Mouse (Mus musculus) liver, embryonic 14.5 days (tissue): ENCODE data around the gene Slc1a1. TPM values are rescaled to one million over a fixed set of nuclear protein-coding genes. Genes with fewer than 3 reads are reported as not detected.

Experiments used
- ATAC-seq: fragments of 200-750 bp; cut with Nextera tagmentation; 2 replicates; pipeline ENCODE4 v1.8.0; 2017; ENCODE audit warnings: moderate number of reproducible peaks, mild to moderate bottlenecking, moderate library complexity; ENCODE audit not compliant: insufficient read depth
- DNase-seq, 3 experiments: peaks; one replicate each; pipeline ENCODE4 v3.0.0-alpha.2; 2012 to 2013; ENCODE audit warnings: low read depth in 3 of 3, low spot score in 3 of 3
- H3K27ac ChIP-seq: fragments of 300-500 bp; sonication (generic); 2 replicates; pipeline ENCODE4 v1.5.1; 2014; ENCODE audit warnings: moderate library complexity, mild to moderate bottlenecking, control low read depth, inconsistent platforms
- H3K27me3 ChIP-seq: fragments of 300-500 bp; sonication (generic); 2 replicates; pipeline ENCODE4 v1.6.1; 2014; ENCODE audit warnings: mild to moderate bottlenecking, low read length, moderate library complexity; ENCODE audit not compliant: control insufficient read depth, insufficient read depth
- H3K36me3 ChIP-seq: fragments of 300-500 bp; sonication (generic); replicated peaks from 2 replicates; pipeline ENCODE4 v1.6.1; 2014; ENCODE audit warnings: low read depth; ENCODE audit not compliant: control insufficient read depth, insufficient read depth
- H3K4me1 ChIP-seq, 2 experiments: fragments of 200-500 bp in 1 of 2; fragments of 300-500 bp in 1 of 2; sonication (generic) in 1 of 2; replicated peaks; 2 replicates each; pipeline ENCODE4 v1.6.1; 2012 to 2014; ENCODE audit warnings: antibody characterized with exemption in 1 of 2, inconsistent platforms in 1 of 2, low read length in 1 of 2; ENCODE audit not compliant: control insufficient read depth in 2 of 2, insufficient read depth in 2 of 2
- H3K4me2 ChIP-seq: fragments of 300-500 bp; sonication (generic); 2 replicates; pipeline ENCODE4 v1.6.1; 2014; ENCODE audit warnings: low read depth, mild to moderate bottlenecking, control low read depth, moderate library complexity
- H3K4me3 ChIP-seq, 2 experiments: fragments of 200-500 bp in 1 of 2; fragments of 300-500 bp in 1 of 2; sonication (generic) in 1 of 2; 2 replicates each; pipeline ENCODE4 v1.5.1; 2012 to 2014; ENCODE audit warnings: low read depth in 2 of 2, low read length in 2 of 2, mild to moderate bottlenecking in 2 of 2, control low read depth in 1 of 2, inconsistent platforms in 1 of 2, moderate library complexity in 1 of 2; ENCODE audit not compliant: insufficient read depth in 1 of 2
- H3K9ac ChIP-seq: fragments of 300-500 bp; sonication (generic); replicated peaks from 2 replicates; pipeline ENCODE4 v1.6.1; 2014; ENCODE audit warnings: mild to moderate bottlenecking, control low read depth, moderate library complexity
- H3K9me3 ChIP-seq: fragments of 300-500 bp; sonication (generic); 2 replicates; pipeline ENCODE4 v1.6.1; 2016; ENCODE audit warnings: low read length, mixed read lengths; ENCODE audit not compliant: control insufficient read depth
- CTCF ChIP-seq: IDR thresholded peaks from 2 replicates; pipeline ENCODE4 v1.5.1; 2016; ENCODE audit warnings: antibody characterized with exemption, low read depth, control low read depth
- EP300 ChIP-seq: IDR thresholded peaks from 2 replicates; pipeline ENCODE4 v1.6.1; 2016; ENCODE audit warnings: antibody characterized with exemption, low read depth
- WGBS: fragments of 180-500 bp; shearing (Covaris S2); extraction: QIAGEN DNeasy Blood & Tissue Kit; methylation state at CpG from one replicate; pipeline ENCODE4 v1.1.7; 2014; ENCODE audit not compliant: insufficient replicate concordance; 5-methylcytosine and 5-hydroxymethylcytosine counted together
- polyA plus RNA-seq, 2 experiments: library from polyadenylated mRNA; depleted of rRNA in 1 of 2; stranded (reverse) in 1 of 2; unstranded in 1 of 2; fragments of >200 nt; fragmentation: Nextera tagmentation in 1 of 2; extraction: Ambion mirVana in 1 of 2; gene quantifications; 2 replicates each; pipeline versions ENCODE4 v1.2.1 to v1.2.3; 2012 to 2014

Slc1a1 gene
- polyA plus RNA-seq, 2 experiments = not detected

- TF ChIP-seq CTCF (no peak), EP300 (no peak)
- Histone ChIP-seq H3K27me3 (no peaks in the 10 kb centered on the region), H3K9me3 (no peaks in the 10 kb centered on the region), H3K4me2 (no peak overlapping the region), H3K4me3 (no peak overlapping the region), H3K27ac (no peak overlapping the region), H3K9ac (no peak overlapping the region), H3K4me1 (no peaks in the 10 kb centered on the region), H3K36me3 (no peaks in the 10 kb centered on the region)
- ATAC-seq (no peak), DNase-seq (no peak)
- WGBS = 73% methylated on average over 6 of the region's 6 CpGs
Observed at GRCm38 (mm10) chr19:28797611-28798010, 37.2 kb upstream of the Slc1a1 start.

- no peaks in the 10 kb centered on the region for H3K36me3 ChIP-seq
- no peaks in the 10 kb centered on the region for H3K27me3 ChIP-seq
- TF ChIP-seq CTCF (no peak), EP300 (no peak)
- no peak overlapping the region for H3K4me3 ChIP-seq
- DNase-seq (no peak), ATAC-seq (no peak)
- no peaks in the 10 kb centered on the region for H3K9me3 ChIP-seq
- 36% methylated on average over 6 of the region's 6 CpGs for WGBS
- H3K27ac ChIP-seq = no peak overlapping the region
- H3K9ac ChIP-seq = no peak overlapping the region
- H3K4me1 ChIP-seq = no peaks in the 10 kb centered on the region
- H3K4me2 ChIP-seq = no peak overlapping the region
Observed at GRCm38 (mm10) chr19:28800448-28800847, 34.4 kb upstream of the Slc1a1 start.

GRCm38 (mm10) chr19:28806276-28806675, 28.6 kb upstream of the Slc1a1 start:
- Histone ChIP-seq H3K27me3 (no peaks in the 10 kb centered on the region), H3K4me1 (no peaks in the 10 kb centered on the region), H3K27ac (no peak overlapping the region), H3K9me3 (no peaks in the 10 kb centered on the region), H3K36me3 (no peaks in the 10 kb centered on the region), H3K9ac (no peak overlapping the region), H3K4me2 (no peak overlapping the region), H3K4me3 (no peak overlapping the region)
- 56% methylated on average over 6 of the region's 6 CpGs for WGBS
- no peak for ATAC-seq
- no peak for DNase-seq
- no peak for TF ChIP-seq EP300
- TF ChIP-seq CTCF = no peak

- Histone ChIP-seq H3K4me3 (no peak overlapping the region), H3K27ac (no peak overlapping the region), H3K4me2 (no peak overlapping the region), H3K9me3 (no peaks in the 10 kb centered on the region), H3K4me1 (no peaks in the 10 kb centered on the region), H3K27me3 (no peaks in the 10 kb centered on the region), H3K9ac (no peak overlapping the region), H3K36me3 (no peaks in the 10 kb centered on the region)
- DNase-seq = no peak
- 74% methylated on average over 11 of the region's 11 CpGs for WGBS
- no peak for ATAC-seq
- TF ChIP-seq EP300 = no peak
- no peak for TF ChIP-seq CTCF
Observed at GRCm38 (mm10) chr19:28806821-28807496, 27.9 kb upstream of the Slc1a1 start.

- no peak overlapping the region for H3K27ac ChIP-seq
- no peaks in the 10 kb centered on the region for H3K27me3 ChIP-seq
- DNase-seq (no peak), ATAC-seq (no peak)
- H3K4me2 ChIP-seq = no peak overlapping the region
- TF ChIP-seq EP300 (no peak), CTCF (no peak)
- H3K9ac ChIP-seq = no peak overlapping the region
- no peaks in the 10 kb centered on the region for H3K36me3 ChIP-seq
- H3K4me1 ChIP-seq = no peaks in the 10 kb centered on the region
- 51% methylated on average over 2 of the region's 2 CpGs for WGBS
- H3K4me3 ChIP-seq = no peak overlapping the region
- H3K9me3 ChIP-seq = no peaks in the 10 kb centered on the region
Observed at GRCm38 (mm10) chr19:28807497-28807871, 27.4 kb upstream of the Slc1a1 start.
